Mouse (Mus musculus) liver, postnatal 0 days (tissue): Measurements from ENCODE around the gene Fam160a1. TPM values are rescaled to one million over a fixed set of nuclear protein-coding genes. Genes with fewer than 3 reads are reported as not detected.
A peak's percentile ranks its signal among the peaks of the same experiment; 100 is the strongest.

Source experiments
- ATAC-seq: fragments of 200-750 bp; cut with Nextera tagmentation; 2 replicates; pipeline ENCODE4 v1.8.0; 2017; ENCODE audit warnings: mild to moderate bottlenecking, moderate library complexity
- DNase-seq: peaks from one replicate; pipeline ENCODE4 v3.0.0-alpha.2; 2016
- H3K27ac ChIP-seq: fragments of 300-500 bp; sonication (generic); 2 replicates; pipeline ENCODE4 v1.5.1; 2014; ENCODE audit warnings: antibody characterized with exemption, moderate library complexity, mild to moderate bottlenecking, low read depth
- H3K27me3 ChIP-seq: fragments of 300-500 bp; sonication (generic); 2 replicates; pipeline ENCODE4 v1.6.1; 2014; ENCODE audit warnings: low read length, control low read depth, mixed read lengths; ENCODE audit not compliant: insufficient read depth
- H3K36me3 ChIP-seq: fragments of 300-500 bp; sonication (generic); replicated peaks from 2 replicates; pipeline ENCODE4 v1.6.1; 2014; ENCODE audit warnings: mild to moderate bottlenecking, control low read depth, low read length, moderate library complexity, mixed read lengths; ENCODE audit not compliant: insufficient read depth
- H3K4me1 ChIP-seq: fragments of 300-500 bp; sonication (generic); 2 replicates; pipeline ENCODE4 v1.6.1; 2014; ENCODE audit warnings: antibody characterized with exemption, mild to moderate bottlenecking, control low read depth; ENCODE audit not compliant: insufficient read depth
- H3K4me2 ChIP-seq: fragments of 300-500 bp; sonication (generic); 2 replicates; pipeline ENCODE4 v1.6.1; 2014; ENCODE audit warnings: low read depth, mild to moderate bottlenecking, low read length, moderate library complexity, mixed read lengths
- H3K4me3 ChIP-seq: fragments of 300-500 bp; sonication (generic); 2 replicates; pipeline ENCODE4 v1.5.1; 2014; ENCODE audit warnings: low read depth, low read length
- H3K9ac ChIP-seq: fragments of 300-500 bp; sonication (generic); replicated peaks from 2 replicates; pipeline ENCODE4 v1.6.1; 2014; ENCODE audit warnings: mild to moderate bottlenecking, moderate library complexity
- H3K9me3 ChIP-seq: fragments of 300-500 bp; sonication (generic); 2 replicates; pipeline ENCODE4 v1.6.1; 2016; ENCODE audit warnings: mild to moderate bottlenecking, control low read depth, low read length, mixed read lengths
- CTCF ChIP-seq: sonication (generic); IDR thresholded peaks from 2 replicates; pipeline ENCODE4 v1.5.1; 2016; ENCODE audit warnings: antibody characterized with exemption, low read depth
- EP300 ChIP-seq: IDR thresholded peaks from 2 replicates; pipeline ENCODE4 v1.6.1; 2016; ENCODE audit warnings: antibody characterized with exemption, low read depth, mild to moderate bottlenecking
- WGBS: fragments of 180-500 bp; shearing (Covaris S2); extraction: QIAGEN DNeasy Blood & Tissue Kit; methylation state at CpG from one replicate; pipeline ENCODE4 v1.1.7; 2014; ENCODE audit not compliant: insufficient replicate concordance; 5-methylcytosine and 5-hydroxymethylcytosine counted together
- polyA plus RNA-seq: library from polyadenylated mRNA; unstranded; fragments of >200 nt; fragmentation: Nextera tagmentation; extraction: Ambion mirVana; gene quantifications from 2 replicates; pipeline ENCODE4 v1.2.1, GENCODE M21; 2015

Gene Fam160a1
- polyA plus RNA-seq, 1 experiment from 2014 or later = 0.31 TPM

DNA sequence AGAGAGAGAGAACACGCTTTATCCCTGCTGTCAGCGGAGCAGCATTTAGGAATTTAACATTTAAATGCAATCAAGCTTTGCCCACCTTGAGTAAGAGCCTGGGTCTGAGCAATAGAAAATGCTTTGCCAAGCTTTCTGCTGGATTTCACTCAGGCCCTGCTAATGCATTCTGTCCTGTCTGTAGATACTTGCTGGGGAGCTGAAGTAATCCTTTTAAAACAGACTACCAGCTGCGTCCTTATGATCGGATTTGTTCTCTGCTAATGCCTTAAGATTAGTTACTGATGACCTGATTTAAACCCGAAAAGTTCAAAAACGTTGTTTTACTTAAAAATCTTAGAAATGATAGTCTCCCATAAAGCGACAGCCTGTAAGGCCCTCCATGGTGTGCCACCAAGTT lies 136.0 kb downstream of the Fam160a1 start:
- H3K9me3 ChIP-seq = no peaks in the 10 kb centered on the region
- DNase-seq = no peak
- TF ChIP-seq CTCF (no peak), EP300 (no peak)
- no peak overlapping the region for H3K4me2 ChIP-seq
- no peaks in the 10 kb centered on the region for H3K36me3 ChIP-seq
- no peak for ATAC-seq
- WGBS = 80% methylated on average over 7 of the region's 7 CpGs
- no peaks in the 10 kb centered on the region for H3K4me1 ChIP-seq
- no peak overlapping the region for H3K27ac ChIP-seq
- no peak overlapping the region for H3K9ac ChIP-seq
- H3K4me3 ChIP-seq = no peak overlapping the region
- no peaks in the 10 kb centered on the region for H3K27me3 ChIP-seq

DNA sequence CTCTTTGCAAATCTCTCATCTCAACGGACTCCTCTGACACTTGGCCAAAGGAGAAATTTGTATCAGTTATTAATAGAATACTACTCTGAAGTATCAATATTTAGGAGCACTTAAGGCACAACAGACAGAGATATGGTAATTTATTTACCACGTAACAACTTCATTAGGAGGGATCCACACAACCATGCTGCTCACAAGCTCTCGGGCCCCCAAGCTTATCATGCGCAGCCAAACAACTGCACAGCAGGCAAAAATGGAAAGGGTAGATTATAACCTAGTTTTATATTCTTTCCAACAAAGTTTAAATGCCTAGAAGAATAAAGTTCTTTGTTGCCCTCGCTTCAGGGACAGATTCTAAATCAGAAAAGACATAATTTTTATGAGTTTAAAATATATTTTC lies 137.1 kb downstream of the Fam160a1 start:
- no peak overlapping the region for H3K9ac ChIP-seq
- H3K36me3 ChIP-seq = no peaks in the 10 kb centered on the region
- TF ChIP-seq EP300 (no peak), CTCF (no peak)
- no peaks in the 10 kb centered on the region for H3K27me3 ChIP-seq
- H3K4me2 ChIP-seq = no peak overlapping the region
- ATAC-seq = no peak
- no peak for DNase-seq
- no peak overlapping the region for H3K27ac ChIP-seq
- H3K4me1 ChIP-seq = no peaks in the 10 kb centered on the region
- no peaks in the 10 kb centered on the region for H3K9me3 ChIP-seq
- WGBS = 75% methylated on average over 5 of the region's 5 CpGs
- no peak overlapping the region for H3K4me3 ChIP-seq

DNA sequence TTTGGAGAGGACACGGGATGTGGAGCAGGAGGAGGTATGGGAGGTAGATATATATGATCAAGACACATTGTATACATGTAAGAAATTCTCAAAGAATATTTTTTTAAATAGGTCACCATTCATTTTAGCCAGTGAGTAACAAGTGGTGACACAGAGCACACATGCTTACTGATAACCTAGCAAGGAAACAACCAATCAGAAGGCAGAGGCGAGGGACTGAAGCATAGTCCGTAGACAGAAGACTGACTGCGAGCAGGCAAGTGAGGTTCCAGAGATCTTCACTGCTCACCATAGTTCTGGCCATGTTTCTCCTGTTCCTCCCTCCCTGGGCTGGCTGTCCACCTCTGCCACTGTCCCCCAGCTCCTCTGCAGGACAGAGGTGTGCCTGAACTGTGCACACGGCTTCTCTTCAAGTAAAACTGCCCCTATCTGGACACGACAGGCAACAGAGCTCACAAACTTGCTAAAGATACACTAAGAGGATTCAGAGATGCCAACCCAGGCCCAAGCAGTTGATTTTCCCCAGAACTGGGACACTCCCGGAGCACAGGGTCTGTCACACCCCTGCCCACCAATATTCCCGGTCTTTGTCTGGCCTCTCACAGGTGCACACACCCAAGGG lies 137.7 kb downstream of the Fam160a1 start:
- no peaks in the 10 kb centered on the region for H3K4me1 ChIP-seq
- ATAC-seq = no peak
- no peak overlapping the region for H3K27ac ChIP-seq
- H3K27me3 ChIP-seq = no peaks in the 10 kb centered on the region
- DNase-seq = no peak
- H3K36me3 ChIP-seq = no peaks in the 10 kb centered on the region
- no peak overlapping the region for H3K9ac ChIP-seq
- no peak overlapping the region for H3K4me2 ChIP-seq
- H3K9me3 ChIP-seq = no peaks in the 10 kb centered on the region
- no peak for TF ChIP-seq CTCF
- no peak for TF ChIP-seq EP300
- no peak overlapping the region for H3K4me3 ChIP-seq
- WGBS = 63% methylated on average over 8 of the region's 8 CpGs

DNA sequence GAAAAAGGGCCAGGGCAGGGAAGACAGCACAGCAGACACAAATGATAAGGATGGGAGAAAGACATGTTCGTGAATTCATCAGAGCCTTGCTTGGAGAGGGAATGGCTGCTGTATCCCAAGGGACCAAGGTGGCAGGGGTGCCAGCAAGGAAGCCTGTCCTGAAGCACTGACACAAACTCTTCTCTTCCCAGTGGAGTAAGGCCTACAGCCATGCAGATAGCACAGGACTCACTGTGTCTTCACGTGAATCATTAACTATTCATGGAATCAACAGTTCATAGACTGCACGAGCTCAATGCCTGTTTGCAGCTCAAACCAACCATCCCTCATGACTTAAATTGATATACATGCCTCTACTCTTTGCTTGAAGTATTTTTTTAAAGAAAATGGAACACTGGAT lies 139.1 kb downstream of the Fam160a1 start:
- no peak for DNase-seq
- Histone ChIP-seq H3K9me3 (no peaks in the 10 kb centered on the region), H3K36me3 (no peaks in the 10 kb centered on the region), H3K27ac (no peak overlapping the region), H3K27me3 (no peaks in the 10 kb centered on the region), H3K4me1 (no peaks in the 10 kb centered on the region), H3K9ac (no peak overlapping the region), H3K4me2 (no peak overlapping the region), H3K4me3 (no peak overlapping the region)
- TF ChIP-seq CTCF = no peak
- 48% methylated on average over 3 of the region's 3 CpGs for WGBS
- peak; percentile 41; the same call in 1 of the 2 replicates for ATAC-seq

DNA sequence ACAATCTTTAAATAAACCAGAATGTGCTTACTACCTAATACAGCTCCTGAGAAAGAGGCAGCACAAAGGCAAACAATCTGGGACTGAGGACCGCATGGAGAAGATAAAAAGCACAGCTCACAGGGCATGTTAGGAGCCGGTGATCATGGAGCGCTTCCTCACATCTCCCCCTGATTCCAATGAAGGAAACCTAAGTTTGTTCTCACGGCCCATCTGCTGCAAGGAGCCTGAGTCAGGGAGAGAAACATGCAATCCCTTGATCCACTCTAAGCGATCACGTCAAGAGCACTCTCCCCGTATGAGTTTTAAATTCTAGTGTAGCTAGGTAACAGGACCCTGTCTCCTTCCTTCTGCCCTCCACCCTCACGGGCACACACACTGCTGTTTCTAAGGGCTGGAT lies 140.0 kb downstream of the Fam160a1 start:
- Histone ChIP-seq H3K4me1 (no peaks in the 10 kb centered on the region), H3K27me3 (no peaks in the 10 kb centered on the region), H3K27ac (no peak overlapping the region), H3K9ac (no peak overlapping the region), H3K36me3 (no peaks in the 10 kb centered on the region), H3K4me3 (no peak overlapping the region), H3K9me3 (no peaks in the 10 kb centered on the region), H3K4me2 (no peak overlapping the region)
- no peak for DNase-seq
- no peak for ATAC-seq
- no peak for TF ChIP-seq EP300
- no peak for TF ChIP-seq CTCF
- WGBS = 76% methylated on average over 8 of the region's 8 CpGs

DNA sequence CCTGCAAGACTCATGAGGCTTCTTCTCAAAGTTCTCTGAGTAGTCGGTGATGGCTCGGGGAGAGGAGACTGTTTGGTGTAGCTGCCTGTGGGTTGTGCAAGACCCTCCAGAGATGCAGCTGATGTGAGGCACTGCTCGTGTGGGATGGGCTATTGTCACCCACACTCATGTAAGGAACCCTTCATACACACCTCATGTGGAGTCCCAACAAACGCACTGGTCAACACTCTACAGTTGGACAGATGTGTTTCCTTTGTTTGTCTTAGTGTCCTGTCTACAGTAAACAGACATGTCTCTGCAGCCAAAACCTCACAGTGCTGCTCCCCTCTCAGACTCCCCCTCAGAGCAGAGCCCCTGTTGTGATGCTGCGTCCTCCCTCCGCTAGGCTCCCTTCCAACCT lies 147.2 kb downstream of the Fam160a1 start:
- TF ChIP-seq CTCF (no peak), EP300 (no peak)
- H3K27me3 ChIP-seq = no peaks in the 10 kb centered on the region
- H3K4me1 ChIP-seq = no peaks in the 10 kb centered on the region
- H3K4me2 ChIP-seq = no peak overlapping the region
- no peak for ATAC-seq
- H3K27ac ChIP-seq = no peak overlapping the region
- no peak for DNase-seq
- 79% methylated on average over 6 of the region's 6 CpGs for WGBS
- H3K4me3 ChIP-seq = no peak overlapping the region
- no peaks in the 10 kb centered on the region for H3K9me3 ChIP-seq
- no peaks in the 10 kb centered on the region for H3K36me3 ChIP-seq
- no peak overlapping the region for H3K9ac ChIP-seq

DNA sequence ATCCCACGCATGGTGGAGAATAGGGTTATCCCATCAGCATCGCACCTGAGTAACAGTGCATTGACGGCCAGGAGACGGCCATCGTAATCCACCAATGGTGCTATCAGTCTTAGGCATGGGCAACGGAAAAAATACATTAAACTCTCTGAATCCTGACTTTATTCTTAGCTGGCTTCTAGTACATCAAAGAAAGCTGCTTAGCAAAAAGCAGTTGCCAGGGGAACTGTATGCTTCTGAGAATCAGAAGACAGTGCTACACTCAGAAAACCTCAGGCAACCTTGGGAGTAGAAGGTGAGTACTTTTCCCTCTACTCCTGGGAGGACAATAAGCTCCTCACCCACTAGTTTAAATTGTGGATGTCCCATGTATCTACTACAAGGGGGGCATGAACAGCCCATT lies 149.4 kb downstream of the Fam160a1 start:
- H3K27ac ChIP-seq = no peak overlapping the region
- no peaks in the 10 kb centered on the region for H3K4me1 ChIP-seq
- 80% methylated on average over 6 of the region's 6 CpGs for WGBS
- no peak overlapping the region for H3K4me3 ChIP-seq
- ATAC-seq = no peak
- no peak for DNase-seq
- no peak overlapping the region for H3K9ac ChIP-seq
- no peaks in the 10 kb centered on the region for H3K9me3 ChIP-seq
- no peaks in the 10 kb centered on the region for H3K36me3 ChIP-seq
- no peaks in the 10 kb centered on the region for H3K27me3 ChIP-seq
- TF ChIP-seq CTCF (no peak), EP300 (no peak)
- no peak overlapping the region for H3K4me2 ChIP-seq
